Mouse (Mus musculus) cerebellum, adult 2 months (tissue): ENCODE measurements around the gene Baiap2l2.

Experiments used
- CTCF ChIP-seq: fragments of 200-500 bp; IDR thresholded peaks from 2 replicates; pipeline ENCODE4 v1.5.1; 2011; ENCODE audit warnings: low read depth, mild to moderate bottlenecking, control low read depth, low read length, moderate library complexity, borderline replicate concordance; ENCODE audit not compliant: insufficient read depth
- POLR2A ChIP-seq: fragments of 200-500 bp; IDR thresholded peaks from 2 replicates; pipeline ENCODE4 v1.6.1; 2011; ENCODE audit warnings: low read length, control low read depth, borderline replicate concordance; ENCODE audit not compliant: insufficient read depth

- no peak for TF ChIP-seq CTCF
- no peak for TF ChIP-seq POLR2A
Observed at GRCm38 (mm10) chr15:79212750-79213446, 72.4 kb downstream of the Baiap2l2 start.
